Mouse (Mus musculus) yolk sac, embryonic 10.5 days (tissue): ENCODE results near the gene Ntrk2.

Experiments used
- DNase-seq: peaks from one replicate; pipeline ENCODE4 v3.0.0-alpha.2; 2017; ENCODE audit warnings: low spot score

The Ntrk2 gene

GRCm38 (mm10) chr13:58840731-58841359 is 34.5 kb downstream of the Ntrk2 start:
- no peak for DNase-seq

- DNase-seq: no peak
Observed at GRCm38 (mm10) chr13:58843826-58844225, 37.5 kb downstream of the Ntrk2 start.

GRCm38 (mm10) chr13:58848578-58848977 is 42.2 kb downstream of the Ntrk2 start:
- DNase-seq: no peak

GRCm38 (mm10) chr13:58853685-58854084 is 47.3 kb downstream of the Ntrk2 start:
- no peak for DNase-seq

GRCm38 (mm10) chr13:58866239-58866638 is 59.9 kb downstream of the Ntrk2 start:
- DNase-seq: no peak

GRCm38 (mm10) chr13:58866776-58867435 is 60.5 kb downstream of the Ntrk2 start:
- no peak for DNase-seq

- no peak for DNase-seq
Observed at GRCm38 (mm10) chr13:58882468-58882867, 76.1 kb downstream of the Ntrk2 start.

- DNase-seq: no peak
Observed at GRCm38 (mm10) chr13:58882916-58883315, 76.5 kb downstream of the Ntrk2 start.

GRCm38 (mm10) chr13:58886108-58886507 is 79.7 kb downstream of the Ntrk2 start:
- DNase-seq: no peak

- no peak for DNase-seq
Observed at GRCm38 (mm10) chr13:58896254-58896910, 90.0 kb downstream of the Ntrk2 start.

- no peak for DNase-seq
Observed at GRCm38 (mm10) chr13:58899337-58899736, 93.0 kb downstream of the Ntrk2 start.

GRCm38 (mm10) chr13:58902313-58902712 is 95.9 kb downstream of the Ntrk2 start:
- DNase-seq: no peak

- no peak for DNase-seq
Observed at GRCm38 (mm10) chr13:58904742-58905735, 98.7 kb downstream of the Ntrk2 start.

- DNase-seq: no peak
Observed at GRCm38 (mm10) chr13:58911936-58912335, 105.6 kb downstream of the Ntrk2 start.

GRCm38 (mm10) chr13:58912559-58912958 is 106.2 kb downstream of the Ntrk2 start:
- DNase-seq: no peak

GRCm38 (mm10) chr13:58914061-58914814 is 107.9 kb downstream of the Ntrk2 start:
- no peak for DNase-seq

GRCm38 (mm10) chr13:58916348-58916747 is 110.0 kb downstream of the Ntrk2 start:
- DNase-seq: no peak

GRCm38 (mm10) chr13:58920241-58920640 is 113.9 kb downstream of the Ntrk2 start:
- DNase-seq: no peak

GRCm38 (mm10) chr13:58921255-58921654 is 114.9 kb downstream of the Ntrk2 start:
- no peak for DNase-seq

GRCm38 (mm10) chr13:58921705-58922104 is 115.3 kb downstream of the Ntrk2 start:
- DNase-seq: no peak

- DNase-seq: no peak
Observed at GRCm38 (mm10) chr13:58922174-58922573, 115.8 kb downstream of the Ntrk2 start.
